In the genomic region with DNA sequence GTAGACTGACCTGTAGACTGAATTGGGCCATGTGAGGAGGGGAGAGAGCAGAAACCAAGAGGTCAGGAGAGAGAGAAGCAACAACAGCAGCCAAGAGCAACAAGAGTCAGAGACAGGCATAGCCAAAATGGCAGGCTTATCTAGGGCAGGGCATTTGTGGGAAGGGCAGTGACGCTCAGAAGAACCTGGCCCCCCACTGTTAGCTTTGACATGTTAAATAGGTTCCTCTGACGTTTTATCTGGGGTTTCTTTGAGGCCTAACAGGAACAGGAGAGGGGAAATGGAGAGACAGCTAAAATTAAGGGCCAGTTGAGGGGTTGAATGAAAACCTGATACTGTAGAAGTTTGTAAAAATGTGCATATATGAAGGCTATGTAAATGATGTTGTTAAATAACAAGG, we compare ENCODE assay signal across 27 mouse cellular contexts.
"Had no signal": no experiment of that assay in that cellular context is flagged by ENCODE, and none has a peak within 500 bp of the region (broad histone marks: within the 10 kb centered on the region; RNA-seq: fewer than 3 reads in every experiment).

No protein-coding gene starts in this region.

- H3K27ac ChIP-seq: gastrocnemius, adult 2 months; heart, embryonic 10.5 days; hindbrain, embryonic 10.5 days; hindbrain, embryonic 12.5 days; hindbrain, embryonic 14.5 days; intestine, embryonic 15.5 days; layer of hippocampus, adult 2 months; left cerebral cortex, adult 2 months; limb, embryonic 10.5 days; limb, embryonic 12.5 days; liver, embryonic 13.5 days had no signal

- H3K4me2 ChIP-seq: heart, embryonic 12.5 days; hindbrain, embryonic 12.5 days; hindbrain, embryonic 14.5 days; intestine, embryonic 15.5 days; limb, embryonic 12.5 days; liver, embryonic 11.5 days; liver, embryonic 13.5 days had no signal

- H3K27me3 ChIP-seq: heart, embryonic 12.5 days; hindbrain, embryonic 12.5 days; intestine, embryonic 15.5 days; limb, embryonic 12.5 days; liver, embryonic 13.5 days had no signal

- H3K36me3 ChIP-seq: heart, embryonic 10.5 days; heart, embryonic 12.5 days; hindbrain, embryonic 12.5 days; intestine, embryonic 15.5 days; limb, embryonic 10.5 days; limb, embryonic 12.5 days; liver, embryonic 13.5 days had no signal

- H3K9ac ChIP-seq: heart, embryonic 12.5 days; hindbrain, embryonic 12.5 days; hindbrain, embryonic 14.5 days; intestine, embryonic 15.5 days; limb, embryonic 12.5 days; liver, embryonic 13.5 days had no signal

- H3K4me3 ChIP-seq: gastrocnemius, adult 2 months; heart, embryonic 10.5 days; heart, embryonic 12.5 days; hindbrain, embryonic 10.5 days; hindbrain, embryonic 12.5 days; intestine, embryonic 15.5 days; layer of hippocampus, adult 2 months; left cerebral cortex, adult 2 months; limb, embryonic 10.5 days; limb, embryonic 12.5 days; liver, embryonic 13.5 days had no signal

- ATAC-seq: hindbrain, embryonic 16.5 days; inflammation-experienced regulatory T-cells, adult 6 months; intestine, embryonic 15.5 days; intestine, postnatal 0 days had no signal

- H3K9me3 ChIP-seq: intestine, embryonic 15.5 days; limb, embryonic 10.5 days; liver, embryonic 13.5 days had no signal

- H3K4me1 ChIP-seq: heart, embryonic 12.5 days; hindbrain, embryonic 12.5 days; intestine, embryonic 15.5 days; limb, embryonic 12.5 days; liver, embryonic 13.5 days had no signal

- DNase-seq: gastrocnemius, adult 2 months; gastrocnemius, postnatal 10 days; gastrocnemius, postnatal 25 days; heart, adult 18-20 months; heart, postnatal 10 days; heart, postnatal 4 days; kidney, adult 18-20 months; kidney, adult 8-10 months; kidney, postnatal 10 days; kidney, postnatal 25 days; kidney, postnatal 4 days; liver; liver, embryonic 13.5 days had no signal
